Mouse (Mus musculus): ENCODE results near the gene Nle1. TPM values are rescaled to one million over a fixed set of nuclear protein-coding genes. Genes with fewer than 3 reads are reported as not detected.

The Nle1 gene
- 3.5 and 9.2 TPM in 2 replicates for total RNA-seq (2023)

DNA sequence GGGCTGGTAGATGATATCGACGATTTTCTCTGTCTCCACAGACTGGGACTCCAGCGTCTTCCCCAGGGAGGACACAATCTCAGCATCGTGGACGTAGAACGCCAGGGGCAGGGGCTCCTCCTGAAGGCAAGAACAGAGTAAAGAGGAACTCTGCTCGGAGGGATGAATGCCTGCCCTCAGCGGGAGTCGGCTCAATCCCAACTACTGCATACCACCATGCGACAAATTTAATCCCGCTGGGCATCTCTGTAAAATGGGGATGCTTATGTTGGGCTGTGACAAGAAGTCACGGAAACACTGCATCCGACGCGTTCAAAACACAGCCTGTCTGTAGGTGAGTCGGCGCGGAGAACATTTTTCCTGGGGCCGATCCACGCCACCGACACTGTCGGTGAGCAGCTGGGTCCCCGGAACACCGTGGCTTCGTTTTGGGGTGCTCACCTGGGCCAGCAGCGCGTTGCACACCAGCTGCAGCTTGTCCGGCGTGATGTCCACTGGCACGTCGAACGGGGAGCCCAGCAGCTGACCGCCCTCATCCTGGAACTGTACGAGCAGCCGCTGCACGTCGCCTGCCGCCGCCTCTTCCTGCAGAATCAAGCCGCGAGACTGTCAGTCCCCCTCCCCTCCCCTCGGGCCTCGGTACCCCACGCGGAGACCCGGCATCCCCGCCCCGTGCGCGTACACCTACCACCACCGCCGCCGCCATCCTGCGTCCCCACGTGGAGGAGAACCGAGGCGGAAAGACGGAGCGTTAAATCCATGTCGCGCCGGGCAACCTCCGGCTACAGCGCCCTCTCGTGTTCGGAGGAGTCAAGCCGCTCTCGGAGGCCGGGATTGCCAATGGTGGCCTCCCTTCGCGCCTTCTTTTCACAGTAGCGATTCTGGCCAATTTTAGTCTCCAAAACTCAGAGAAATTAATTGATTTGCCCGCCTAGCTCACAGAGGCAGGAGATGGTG lies at the start of gene Nle1:
Nle1 (minus strand) TSS at position 761 of the 957 bp plus-strand sequence.

DNA sequence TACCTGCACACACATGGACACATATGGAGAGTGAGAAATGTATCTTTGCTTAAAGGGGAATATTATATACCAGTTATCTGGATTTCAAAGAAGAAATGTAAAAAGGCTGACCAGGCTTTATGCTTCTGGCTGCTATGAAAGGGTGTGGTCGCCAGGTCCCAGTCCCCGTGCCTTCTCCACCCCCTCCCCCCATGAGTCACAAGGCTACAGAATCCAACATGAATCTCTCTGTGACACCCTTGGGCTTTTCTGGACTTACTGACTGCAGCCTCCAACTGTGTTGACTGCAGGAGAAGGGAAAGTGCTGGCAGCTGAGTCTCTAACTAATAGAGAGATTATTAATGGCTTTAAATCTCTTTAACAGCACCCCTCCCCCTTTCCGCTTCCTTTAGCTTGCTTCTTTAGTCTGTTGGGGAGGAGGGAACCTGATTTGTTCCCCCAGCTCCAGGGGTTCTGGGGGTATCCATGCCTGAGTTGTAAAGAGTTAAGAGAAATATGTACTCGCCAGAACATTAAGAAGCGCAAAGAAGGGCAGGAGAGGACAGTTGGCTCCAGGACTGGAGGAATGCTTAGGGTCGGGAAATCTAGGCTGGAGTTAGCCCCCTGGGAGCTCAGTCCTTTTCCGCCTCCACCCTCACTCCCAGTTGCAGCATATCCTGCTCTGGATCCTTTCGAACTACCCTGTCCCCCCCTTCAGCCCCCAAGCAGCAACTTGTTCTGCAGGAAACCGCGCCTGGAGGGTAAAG lies 42.7 kb upstream of the Nle1 start, which contains the start of gene Slfn5:
Slfn5 (plus strand) TSS at position 614 of the 746 bp plus-strand sequence.

DNA sequence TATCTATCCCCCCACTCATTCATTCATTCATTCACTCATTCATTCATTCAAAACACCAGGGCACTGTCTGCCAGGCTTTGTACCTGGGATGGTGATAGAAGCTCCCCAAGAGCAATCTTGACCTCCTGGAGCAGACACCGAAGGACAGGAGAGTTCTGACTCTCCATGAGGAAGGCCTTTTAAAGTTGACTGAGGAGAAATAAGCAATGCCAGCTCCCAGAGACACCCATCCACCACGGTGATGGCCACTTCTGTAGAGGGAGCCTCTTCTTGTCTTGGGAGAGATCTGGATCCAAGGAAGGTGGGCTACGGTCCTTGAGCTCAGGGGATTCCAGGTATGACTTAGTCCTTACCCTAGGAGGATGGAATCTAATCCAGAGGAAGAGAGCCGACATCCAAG lies 2.0 kb upstream of the Nle1 start, which contains the start of gene Unc45b:
Unc45b (plus strand) TSS at position 301 of the 400 bp plus-strand sequence.

DNA sequence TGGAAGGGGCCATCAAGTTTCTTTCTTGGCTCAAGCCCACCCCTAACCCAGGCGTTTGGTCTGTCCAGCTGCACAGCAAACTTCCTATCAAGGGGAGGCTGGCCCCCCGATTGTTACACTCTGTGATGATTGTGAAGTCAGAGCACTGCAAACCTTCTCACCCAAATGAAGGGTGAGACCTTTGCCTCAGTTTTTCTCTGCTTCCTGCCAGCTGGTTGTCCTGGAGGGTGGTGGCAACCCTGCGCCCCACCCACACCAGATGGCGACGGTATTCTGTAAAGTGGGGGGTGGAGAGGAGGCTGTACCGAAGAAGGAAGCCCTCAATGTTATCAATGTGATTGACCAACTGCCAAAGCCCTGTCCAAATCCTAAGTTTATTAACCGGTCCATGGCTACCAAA lies 16.3 kb downstream of the Nle1 start, which contains the start of gene Fndc8:
Fndc8 (plus strand) TSS at position 189 of the 400 bp plus-strand sequence.

DNA sequence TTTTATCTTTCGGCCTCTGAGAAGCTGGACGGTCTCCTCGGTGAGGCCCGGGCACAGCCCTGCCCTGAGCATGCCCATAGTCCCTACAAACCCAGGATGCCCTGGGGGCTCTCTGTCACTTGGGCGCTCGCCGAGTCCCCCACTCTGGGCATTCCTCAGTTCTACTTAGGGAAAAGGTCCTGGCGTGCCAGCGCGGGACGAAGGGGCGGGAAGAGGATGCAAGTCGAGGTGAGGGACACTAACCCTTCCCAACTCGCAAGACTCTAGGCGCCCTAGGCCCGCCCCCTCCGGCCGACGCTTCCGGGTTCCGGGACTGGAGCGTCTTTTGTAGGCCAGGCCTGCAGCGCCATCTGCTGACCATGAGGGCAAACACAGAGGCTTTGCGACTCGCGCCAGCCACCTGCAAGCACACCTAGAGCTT lies 17.9 kb downstream of the Nle1 start, which contains the start of gene Rad51d:
Rad51d (minus strand) TSS at position 273 of the 421 bp plus-strand sequence.

DNA sequence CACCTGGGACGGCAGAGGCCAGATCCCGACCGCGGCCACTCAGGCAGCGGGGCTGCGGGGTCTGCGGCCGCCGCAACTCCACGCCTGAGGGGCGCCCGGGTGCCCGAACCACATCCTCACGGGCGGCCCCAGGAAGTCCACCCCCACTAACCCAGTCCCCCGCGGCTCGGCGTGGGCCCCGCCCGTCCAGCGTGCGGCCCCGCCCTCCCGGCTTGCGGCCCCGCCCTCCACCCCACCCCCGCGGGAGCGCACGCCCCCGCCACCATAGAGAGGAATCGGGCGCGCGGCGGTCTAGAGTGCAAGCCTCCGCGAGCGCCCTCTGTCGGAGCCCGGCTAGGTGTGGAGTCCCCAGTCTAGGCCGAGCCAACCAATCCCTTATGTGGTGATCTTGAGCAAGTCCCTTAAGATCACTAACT lies 37.2 kb downstream of the Nle1 start, which contains the start of gene Rffl:
Rffl (minus strand) TSS at position 180 of the 416 bp plus-strand sequence.

Other genes with a start within 250 kb of the Nle1 start
- 0.20 and 0.25 TPM in 2 replicates for gene Cct6b, start 144.1 kb downstream of the Nle1 start, total RNA-seq (2023)
- 37.4 and 39.2 TPM in 2 replicates for gene Zfp830, start 144.1 kb downstream of the Nle1 start, total RNA-seq (2023)
- gene Lig3, start 127.3 kb downstream of the Nle1 start, total RNA-seq (2023) = 20.6 and 21.1 TPM in 2 replicates
- 56.1 and 67.4 TPM in 2 replicates for gene Rffl, start 37.2 kb downstream of the Nle1 start, total RNA-seq (2023)
- 10.6 and 16.1 TPM in 2 replicates for gene Rad51d, start 17.8 kb downstream of the Nle1 start, total RNA-seq (2023)
- gene Fndc8, start 16.3 kb downstream of the Nle1 start, total RNA-seq (2023) = not detected in 2 replicates
- gene Unc45b, start 2.1 kb upstream of the Nle1 start, total RNA-seq (2023) = not detected in 2 replicates
- gene Slfn5, start 42.9 kb upstream of the Nle1 start, total RNA-seq (2023) = 14.6 and 25.0 TPM in 2 replicates
- gene Slfn9, start 83.4 kb upstream of the Nle1 start, total RNA-seq (2023) = 7.4 and 7.8 TPM in 2 replicates
- 8.7 and 11.5 TPM in 2 replicates for gene Slfn8, start 112.4 kb upstream of the Nle1 start, total RNA-seq (2023)
- gene Slfn2, start 156.7 kb upstream of the Nle1 start, total RNA-seq (2023) = 434 and 462 TPM in 2 replicates
- 87.4 and 137 TPM in 2 replicates for gene Slfn1, start 208.4 kb upstream of the Nle1 start, total RNA-seq (2023)